Mouse (Mus musculus): ENCODE data around the gene Strc. TPM values are rescaled to one million over a fixed set of nuclear protein-coding genes. Genes with fewer than 3 reads are reported as not detected.

Gene Strc
- total and polyA plus RNA-seq, 2 experiments from 2014 or later, result 0.02 TPM; not detected in 1

DNA sequence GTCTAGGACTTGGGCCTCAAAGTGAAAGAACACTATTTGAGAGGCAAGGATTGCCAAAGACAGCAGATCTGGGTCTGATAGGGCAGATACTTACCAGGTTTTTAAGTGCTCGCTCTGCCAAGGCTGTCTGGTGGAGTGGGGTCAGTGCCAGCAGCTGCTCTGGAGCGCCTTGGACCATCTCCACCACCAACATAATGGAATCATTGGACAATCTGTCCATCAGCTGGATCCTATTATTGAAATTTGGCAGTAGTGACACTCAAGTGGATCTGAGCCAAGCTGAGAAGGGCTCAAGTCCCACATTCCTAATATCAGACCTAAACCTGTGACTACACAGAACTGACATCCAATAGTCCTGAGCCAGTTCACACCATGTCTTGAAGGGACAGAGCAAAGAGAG, 18.1 kb downstream of the Strc start:
- no peak overlapping the region for H3K27ac ChIP-seq (ENCODE audit: low read depth, low read length)
- DNase-seq (ENCODE audit: low spot score) (peak; percentile 54), ATAC-seq (ENCODE audit: low FRiP score) (no peak)
- H3K4me3 ChIP-seq (ENCODE audit: low read depth, low read length), result no peak overlapping the region
- no peak overlapping the region for H3K4me2 ChIP-seq (ENCODE audit: low read depth, low read length, poor library complexity, severe bottlenecking)
- H3K4me1 ChIP-seq (ENCODE audit: insufficient read depth, low read length), result no peaks in the 10 kb centered on the region
- H3K9me3 ChIP-seq (ENCODE audit: low read length), result no peaks in the 10 kb centered on the region
- WGBS, result 79% methylated on average over 2 of the region's 2 CpGs
- TF ChIP-seq CTCF (IDR thresholded peaks at IDR 0.05), result no peak
- H3K36me3 ChIP-seq (ENCODE audit: insufficient read depth, low read length), result peaks cover 3% of the 10 kb centered on the region; the same call in 1 of the 2 replicates
- no peak overlapping the region for H3K9ac ChIP-seq (replicated peaks; ENCODE audit: low read length, poor library complexity, severe bottlenecking)
- no peaks in the 10 kb centered on the region for H3K27me3 ChIP-seq (ENCODE audit: insufficient read depth, low read length)

DNA sequence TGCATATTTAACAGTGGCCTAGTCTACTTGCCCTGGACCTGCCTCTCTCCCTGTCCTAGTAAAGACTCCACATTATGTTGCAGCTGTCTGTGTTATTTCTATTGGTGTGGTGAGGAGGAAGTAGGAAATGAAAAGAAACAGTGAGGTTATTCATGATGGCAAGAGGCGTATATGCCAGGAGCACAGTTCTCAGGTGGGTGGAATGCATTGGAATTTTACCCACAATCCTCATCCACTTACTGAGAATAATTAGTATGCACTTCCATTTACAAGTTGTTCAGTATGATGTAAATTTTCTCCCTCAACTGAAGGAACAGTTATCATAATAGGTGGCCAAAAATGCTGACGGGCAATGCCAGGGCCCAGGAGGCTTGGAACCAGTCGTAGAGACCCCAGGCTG, 23.3 kb downstream of the Strc start:
- ATAC-seq (ENCODE audit: low FRiP score) (no peak), DNase-seq (ENCODE audit: low spot score) (no peak)
- peaks cover 9% of the 10 kb centered on the region; the same call in 1 of the 2 replicates for H3K36me3 ChIP-seq (ENCODE audit: insufficient read depth, low read length)
- H3K4me2 ChIP-seq (ENCODE audit: low read depth, low read length, poor library complexity, severe bottlenecking), result no peak overlapping the region
- H3K4me3 ChIP-seq (ENCODE audit: low read depth, low read length), result no peak overlapping the region
- WGBS, result 83% methylated on average over 3 of the region's 3 CpGs
- H3K4me1 ChIP-seq (ENCODE audit: insufficient read depth, low read length), result peaks cover 4% of the 10 kb centered on the region; the same call in 1 of the 2 replicates
- H3K27ac ChIP-seq (ENCODE audit: low read depth, low read length), result no peak overlapping the region
- H3K9me3 ChIP-seq (ENCODE audit: low read length), result no peaks in the 10 kb centered on the region
- no peak overlapping the region for H3K9ac ChIP-seq (replicated peaks; ENCODE audit: low read length, poor library complexity, severe bottlenecking)
- TF ChIP-seq CTCF (IDR thresholded peaks at IDR 0.05), result no peak
- H3K27me3 ChIP-seq (ENCODE audit: insufficient read depth, low read length), result no peaks in the 10 kb centered on the region

DNA sequence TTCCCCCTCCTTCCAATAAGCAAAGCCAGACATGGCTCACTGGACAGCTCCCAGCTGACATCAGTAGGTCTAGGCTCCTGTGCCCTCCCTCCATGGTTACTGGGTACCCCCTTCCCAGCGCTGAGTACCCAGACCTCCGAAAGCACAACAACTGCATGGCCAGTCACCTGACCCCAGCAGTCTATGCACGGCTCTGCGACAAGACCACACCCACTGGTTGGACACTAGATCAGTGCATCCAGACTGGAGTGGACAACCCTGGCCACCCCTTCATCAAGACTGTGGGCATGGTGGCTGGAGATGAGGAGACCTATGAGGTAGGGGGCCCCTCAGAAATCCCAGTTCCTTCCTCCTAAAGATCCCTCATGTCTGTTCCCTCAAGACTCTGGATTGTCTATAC, 27.5 kb downstream of the Strc start:
- Histone ChIP-seq H3K4me3 (ENCODE audit: low read depth, low read length) (peak overlapping the region; percentile 53), H3K9ac (replicated peaks; ENCODE audit: low read length, poor library complexity, severe bottlenecking) (no peak overlapping the region), H3K27me3 (ENCODE audit: insufficient read depth, low read length) (no peaks in the 10 kb centered on the region), H3K27ac (ENCODE audit: low read depth, low read length) (no peak overlapping the region), H3K4me2 (ENCODE audit: low read depth, low read length, poor library complexity, severe bottlenecking) (peak overlapping the region; percentile 63), H3K9me3 (ENCODE audit: low read length) (no peaks in the 10 kb centered on the region), H3K36me3 (ENCODE audit: insufficient read depth, low read length) (peaks cover 9% of the 10 kb centered on the region; the same call in 1 of the 2 replicates), H3K4me1 (ENCODE audit: insufficient read depth, low read length) (peaks cover 5% of the 10 kb centered on the region)
- TF ChIP-seq CTCF (IDR thresholded peaks at IDR 0.05), result no peak
- DNase-seq (ENCODE audit: low spot score) (no peak), ATAC-seq (ENCODE audit: low FRiP score) (no peak)
- 32% methylated on average over 4 of the region's 4 CpGs for WGBS

DNA sequence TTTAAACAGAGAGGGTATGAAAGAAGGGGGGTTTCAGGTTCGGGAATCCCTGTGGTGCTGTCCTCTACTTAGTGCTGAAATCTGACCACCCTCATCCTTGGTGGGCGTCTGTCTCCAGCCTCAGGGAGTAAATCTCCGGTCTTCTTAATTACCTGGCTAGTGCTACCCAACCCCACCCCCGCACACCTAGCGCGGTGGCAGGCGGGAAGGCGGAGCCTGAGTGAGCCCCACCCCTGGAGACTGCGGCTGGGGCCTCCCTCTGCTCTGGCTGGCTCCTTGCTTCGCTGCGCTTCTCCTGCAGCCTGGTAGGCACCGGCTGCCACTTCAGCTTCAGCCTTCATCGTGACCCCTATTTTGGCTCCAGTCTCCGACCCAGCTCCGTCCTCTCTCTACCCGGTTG, 28.6 kb downstream of the Strc start:
- no peak for TF ChIP-seq CTCF (IDR thresholded peaks at IDR 0.05)
- Histone ChIP-seq H3K27me3 (ENCODE audit: insufficient read depth, low read length) (no peaks in the 10 kb centered on the region), H3K9me3 (ENCODE audit: low read length) (no peaks in the 10 kb centered on the region), H3K9ac (replicated peaks; ENCODE audit: low read length, poor library complexity, severe bottlenecking) (peak overlapping the region; percentile 74), H3K4me2 (ENCODE audit: low read depth, low read length, poor library complexity, severe bottlenecking) (peak overlapping the region; percentile 63), H3K4me1 (ENCODE audit: insufficient read depth, low read length) (peaks cover 7% of the 10 kb centered on the region), H3K36me3 (ENCODE audit: insufficient read depth, low read length) (0 out of 2 replicates have a peak, but pooled peaks cover 4% of the 10 kb centered on the region), H3K27ac (ENCODE audit: low read depth, low read length) (peak overlapping the region; percentile 82), H3K4me3 (ENCODE audit: low read depth, low read length) (peak overlapping the region; percentile 53)
- DNase-seq (ENCODE audit: low spot score), result peak; percentile 83
- peak; percentile 80 for ATAC-seq (ENCODE audit: low FRiP score)
- WGBS, result 1% methylated on average over 16 of the region's 16 CpGs

DNA sequence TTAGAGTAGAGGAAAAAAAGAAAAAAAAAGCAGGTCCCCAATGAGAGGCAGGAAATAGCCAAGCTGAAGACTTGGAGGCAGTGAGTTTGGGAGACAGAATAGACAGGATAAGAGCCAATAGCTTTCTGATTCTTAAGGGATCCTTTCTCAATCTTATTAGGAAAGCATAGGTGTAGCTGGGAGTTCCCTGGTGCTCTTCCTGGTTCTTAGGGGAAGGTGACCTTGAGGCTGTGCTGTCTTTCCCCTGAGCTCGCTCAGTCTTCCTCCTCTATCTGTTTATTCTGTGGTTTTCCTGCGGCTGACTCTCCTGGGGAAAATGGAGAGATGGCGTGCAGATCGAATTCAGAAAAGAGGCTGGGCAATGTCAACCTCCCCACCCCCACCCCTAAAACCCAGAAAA, 29.0 kb downstream of the Strc start:
- ATAC-seq (ENCODE audit: low FRiP score) (no peak), DNase-seq (ENCODE audit: low spot score) (no peak)
- H3K27ac ChIP-seq (ENCODE audit: low read depth, low read length), result peak overlapping the region; percentile 82
- peak overlapping the region; percentile 53 for H3K4me3 ChIP-seq (ENCODE audit: low read depth, low read length)
- H3K9ac ChIP-seq (replicated peaks; ENCODE audit: low read length, poor library complexity, severe bottlenecking), result peak overlapping the region; percentile 74
- H3K27me3 ChIP-seq (ENCODE audit: insufficient read depth, low read length), result no peaks in the 10 kb centered on the region
- no peaks in the 10 kb centered on the region for H3K9me3 ChIP-seq (ENCODE audit: low read length)
- 0 out of 2 replicates have a peak, but pooled peaks cover 4% of the 10 kb centered on the region for H3K36me3 ChIP-seq (ENCODE audit: insufficient read depth, low read length)
- H3K4me2 ChIP-seq (ENCODE audit: low read depth, low read length, poor library complexity, severe bottlenecking), result peak overlapping the region; percentile 63
- 1% methylated on average over 4 of the region's 4 CpGs for WGBS
- no peak for TF ChIP-seq CTCF (IDR thresholded peaks at IDR 0.05)
- H3K4me1 ChIP-seq (ENCODE audit: insufficient read depth, low read length), result peaks cover 7% of the 10 kb centered on the region

DNA sequence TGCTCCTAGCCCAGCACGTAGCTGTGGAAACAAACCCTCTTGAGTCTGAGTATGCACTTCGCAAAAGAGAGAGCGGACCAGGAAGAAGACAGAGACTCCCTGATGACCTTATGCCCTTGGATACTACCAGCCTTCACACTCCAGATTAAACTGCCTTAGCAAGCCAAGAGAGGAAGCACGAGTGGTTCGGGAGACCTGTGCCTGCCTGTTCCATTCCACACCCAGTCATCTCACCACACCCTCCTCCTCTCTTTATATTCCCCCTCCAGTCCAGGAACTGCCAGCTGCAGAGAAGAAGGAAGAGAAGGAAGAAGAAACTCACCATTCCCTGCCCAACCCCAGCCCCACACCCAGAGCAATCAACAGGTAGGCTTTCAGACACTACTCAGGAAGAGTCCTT, 29.5 kb downstream of the Strc start, which contains the start of gene Ckmt1:
Gene Ckmt1 (plus strand): TSS at position 221 of the 400 bp plus-strand sequence.
- ATAC-seq (ENCODE audit: low FRiP score) (no peak), DNase-seq (ENCODE audit: low spot score) (no peak)
- Histone ChIP-seq H3K4me1 (ENCODE audit: insufficient read depth, low read length) (peaks cover 7% of the 10 kb centered on the region), H3K9me3 (ENCODE audit: low read length) (no peaks in the 10 kb centered on the region), H3K4me3 (ENCODE audit: low read depth, low read length) (peak within 1 kb of the TSS; percentile 53), H3K27ac (ENCODE audit: low read depth, low read length) (peak within 1 kb of the TSS; percentile 82), H3K4me2 (ENCODE audit: low read depth, low read length, poor library complexity, severe bottlenecking) (peak within 1 kb of the TSS; percentile 63), H3K27me3 (ENCODE audit: insufficient read depth, low read length) (no peaks in the 10 kb centered on the region), H3K36me3 (ENCODE audit: insufficient read depth, low read length) (0 out of 2 replicates have a peak, but pooled peaks cover 4% of the 10 kb centered on the region), H3K9ac (replicated peaks; ENCODE audit: low read length, poor library complexity, severe bottlenecking) (peak within 1 kb of the TSS; percentile 74)
- TF ChIP-seq CTCF (IDR thresholded peaks at IDR 0.05), result no peak
- 51% methylated on average over 5 of the region's 5 CpGs for WGBS

Data from midbrain, postnatal 0 days (tissue).